Mouse (Mus musculus) cortical plate, adult 2 months (tissue): Measurements from ENCODE around the gene Sptbn4. TPM values are rescaled to one million over a fixed set of nuclear protein-coding genes. Genes with fewer than 3 reads are reported as not detected.

ENCODE experiments used
- H3K27ac ChIP-seq: fragments of 200-500 bp; 2 replicates; pipeline ENCODE4 v1.5.1; 2012; ENCODE audit warnings: low read length, control low read depth, inconsistent platforms; ENCODE audit not compliant: insufficient read depth
- H3K4me1 ChIP-seq: fragments of 200-500 bp; 2 replicates; pipeline ENCODE4 v1.6.1; 2011; ENCODE audit warnings: low read length; ENCODE audit not compliant: control insufficient read depth, insufficient read depth
- H3K4me3 ChIP-seq: fragments of 200-500 bp; 2 replicates; pipeline ENCODE4 v1.5.1; 2011; ENCODE audit warnings: mild to moderate bottlenecking, low read length, control low read depth; ENCODE audit not compliant: insufficient read depth
- CTCF ChIP-seq: fragments of 200-500 bp; IDR thresholded peaks from 2 replicates; pipeline ENCODE4 v1.5.1; 2011; ENCODE audit warnings: mild to moderate bottlenecking, control low read depth, low read length; ENCODE audit not compliant: insufficient read depth; ENCODE audit errors: extremely low read depth
- POLR2A ChIP-seq: fragments of 200-500 bp; IDR thresholded peaks from 2 replicates; pipeline ENCODE4 v1.6.1; 2011; ENCODE audit warnings: mild to moderate bottlenecking, low read length, control low read depth; ENCODE audit not compliant: insufficient read depth; ENCODE audit errors: extremely low read depth
- polyA plus RNA-seq: library from polyadenylated mRNA; depleted of rRNA; stranded (reverse); fragments of >200 nt; gene quantifications from 2 replicates; pipeline ENCODE4 v1.2.3, GENCODE M21; 2012

Sptbn4 gene
- polyA plus RNA-seq, 1 experiment = 149 TPM

- TF ChIP-seq CTCF (no peak), POLR2A (no peak)
- Histone ChIP-seq H3K4me3 (no peak overlapping the region), H3K27ac (no peak overlapping the region), H3K4me1 (no peaks in the 10 kb centered on the region)
These were observed 11.1 kb upstream of the Sptbn4 start for GRCm38 (mm10) chr7:27458614-27459013.

GRCm38 (mm10) chr7:27455273-27455672 is 7.8 kb upstream of the Sptbn4 start:
- no peak for TF ChIP-seq CTCF
- TF ChIP-seq POLR2A = no peak
- no peak overlapping the region for H3K27ac ChIP-seq
- H3K4me1 ChIP-seq = no peaks in the 10 kb centered on the region
- no peak overlapping the region for H3K4me3 ChIP-seq

- TF ChIP-seq CTCF (no peak), POLR2A (no peak)
- Histone ChIP-seq H3K4me1 (no peaks in the 10 kb centered on the region), H3K4me3 (no peak overlapping the region), H3K27ac (no peak overlapping the region)
These were observed 7.1 kb upstream of the Sptbn4 start for GRCm38 (mm10) chr7:27454461-27455121.

- Histone ChIP-seq H3K4me1 (no peaks in the 10 kb centered on the region), H3K27ac (no peak overlapping the region), H3K4me3 (no peak overlapping the region)
- TF ChIP-seq CTCF = no peak
- TF ChIP-seq POLR2A = no peak
These were observed 4.8 kb upstream of the Sptbn4 start for GRCm38 (mm10) chr7:27452206-27452770.

GRCm38 (mm10) chr7:27451359-27451758 is 3.9 kb upstream of the Sptbn4 start:
- H3K4me1 ChIP-seq = peaks cover 1% of the 10 kb centered on the region; the same call in 1 of the 2 replicates
- no peak overlapping the region for H3K4me3 ChIP-seq
- TF ChIP-seq CTCF (no peak), POLR2A (no peak)
- no peak overlapping the region for H3K27ac ChIP-seq

GRCm38 (mm10) chr7:27449256-27449862 is 1.9 kb upstream of the Sptbn4 start:
- Histone ChIP-seq H3K4me1 (peaks cover 1% of the 10 kb centered on the region; the same call in 1 of the 2 replicates), H3K4me3 (no peak overlapping the region), H3K27ac (no peak overlapping the region)
- peak; percentile 52 for TF ChIP-seq CTCF
- no peak for TF ChIP-seq POLR2A

- peaks cover 1% of the 10 kb centered on the region; the same call in 1 of the 2 replicates for H3K4me1 ChIP-seq
- H3K27ac ChIP-seq = no peak overlapping the region
- TF ChIP-seq CTCF (no peak), POLR2A (no peak)
- H3K4me3 ChIP-seq = peak overlapping the region; percentile 86
These were observed 1.1 kb upstream of the Sptbn4 start for GRCm38 (mm10) chr7:27448421-27449206.

GRCm38 (mm10) chr7:27446521-27447418 is 716 bp downstream of the Sptbn4 start:
- Histone ChIP-seq H3K4me3 (peak overlapping the region; percentile 86), H3K4me1 (peaks cover 1% of the 10 kb centered on the region; the same call in 1 of the 2 replicates), H3K27ac (peak overlapping the region; percentile 4; the same call in 1 of the 2 replicates)
- TF ChIP-seq POLR2A (peak; percentile 25; the same call in 1 of the 2 replicates), CTCF (no peak)
